Mouse (Mus musculus) brain, embryonic 18.5 days (tissue): Measurements from ENCODE around the gene Kcnd1.

Experiments used
- DNase-seq: peaks from one replicate; pipeline ENCODE4 v3.0.0-alpha.2; 2012; ENCODE audit warnings: low read depth, low spot score

Kcnd1 gene

DNA sequence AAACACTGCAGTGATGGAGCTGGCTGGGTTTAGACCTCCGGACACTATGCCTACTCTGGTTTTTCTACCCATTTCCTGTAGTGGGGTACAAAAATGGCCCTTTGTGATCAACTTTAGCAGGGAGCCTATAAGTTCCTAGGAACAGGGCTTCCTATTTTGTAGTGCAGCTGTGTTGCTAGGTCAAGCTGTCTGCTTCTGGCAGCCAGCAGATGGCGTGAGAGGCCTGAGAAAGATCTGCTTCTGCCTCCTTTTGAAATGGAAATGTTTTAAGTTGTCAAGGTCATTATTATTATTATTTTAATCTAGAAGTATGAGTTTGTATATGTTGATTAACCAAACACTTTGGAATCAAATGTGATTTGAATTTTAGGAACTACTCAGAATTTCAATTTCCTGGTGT is 32.5 kb downstream of the Kcnd1 start:
- no peak for DNase-seq

DNA sequence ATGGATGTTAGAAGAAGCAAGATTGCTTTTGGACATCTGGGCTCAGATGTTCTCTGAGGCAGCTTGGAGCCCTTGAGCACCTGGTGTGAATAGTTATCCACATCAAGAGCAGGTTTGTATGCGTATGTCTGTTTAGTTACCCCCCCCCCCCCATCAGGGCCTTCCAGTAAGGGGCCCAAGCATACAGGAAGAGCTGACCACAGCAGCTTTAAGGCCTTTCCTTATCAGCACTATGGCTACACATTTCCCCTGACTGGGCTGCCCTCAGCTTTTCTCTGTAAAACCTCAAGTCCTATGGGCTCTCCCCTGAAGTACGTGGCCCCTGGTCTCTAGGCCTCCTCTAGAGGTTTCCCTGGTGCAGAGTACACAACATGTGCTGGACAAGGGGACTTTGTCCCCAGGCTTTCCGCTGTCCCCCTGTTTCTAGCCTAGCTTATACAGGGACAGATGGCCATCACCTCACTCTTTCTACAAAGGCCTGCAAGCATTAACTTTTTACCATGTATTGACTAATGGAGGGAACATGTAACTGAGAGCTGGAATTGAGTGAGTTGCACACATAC is 37.2 kb downstream of the Kcnd1 start:
- no peak for DNase-seq

DNA sequence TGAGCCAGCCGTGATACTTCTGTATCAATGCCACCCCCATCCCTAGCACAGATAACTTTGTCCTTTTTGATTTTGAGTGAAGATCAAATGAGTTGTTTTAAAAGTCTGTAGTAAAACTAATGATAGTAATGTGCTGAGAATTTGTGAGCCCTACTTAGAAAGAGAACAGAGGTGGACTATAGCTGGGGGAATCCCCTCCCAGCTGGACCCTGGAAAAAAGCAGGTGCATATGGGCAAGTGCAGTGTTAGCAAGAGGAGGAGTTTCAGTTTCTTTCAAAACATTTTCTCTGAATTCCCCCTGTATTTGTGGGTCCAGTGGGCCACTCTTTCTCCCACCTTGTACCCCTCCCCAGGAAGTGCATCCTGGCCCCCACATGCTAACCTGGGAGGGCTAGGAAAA is 41.1 kb downstream of the Kcnd1 start:
- DNase-seq = no peak

DNA sequence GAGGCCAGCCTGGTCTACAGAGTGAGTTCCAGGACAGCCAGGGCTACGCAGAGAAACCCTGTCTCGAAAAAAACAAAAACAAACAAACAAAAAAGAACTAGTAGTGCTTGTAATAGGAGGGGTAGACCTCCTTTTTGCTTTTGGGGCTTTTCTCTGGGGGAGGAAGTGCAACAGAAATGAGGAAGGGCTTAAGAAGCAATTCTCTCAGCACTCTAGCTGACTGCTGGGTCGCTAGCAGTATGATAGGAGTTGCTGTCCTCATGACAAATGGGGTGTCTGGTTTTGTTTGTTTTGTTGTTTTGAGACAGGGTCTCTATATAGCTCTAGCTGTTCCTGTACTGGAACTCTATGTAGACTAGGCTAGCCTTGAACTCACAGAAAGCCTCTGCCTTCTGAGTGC is 42.5 kb downstream of the Kcnd1 start:
- DNase-seq = no peak

DNA sequence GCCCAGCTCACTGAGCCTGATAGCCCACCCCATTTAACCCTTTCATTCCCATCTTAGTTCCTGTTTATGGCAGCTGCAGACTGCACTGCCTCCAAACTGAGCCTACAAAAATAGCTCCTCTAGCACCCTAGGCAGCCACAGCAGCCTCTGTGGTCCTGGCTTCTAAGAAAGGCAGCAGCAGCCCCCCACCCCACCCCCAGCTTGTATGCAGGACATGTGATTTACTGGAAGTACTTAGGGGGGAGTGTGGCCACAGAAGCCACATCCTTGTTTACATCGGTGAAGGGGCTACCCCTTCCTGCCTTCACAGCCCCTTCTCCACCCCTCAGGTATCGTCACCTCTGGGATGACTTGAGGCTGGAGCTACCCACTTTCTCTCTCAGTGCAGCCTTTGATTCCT is 43.3 kb downstream of the Kcnd1 start:
- no peak for DNase-seq

DNA sequence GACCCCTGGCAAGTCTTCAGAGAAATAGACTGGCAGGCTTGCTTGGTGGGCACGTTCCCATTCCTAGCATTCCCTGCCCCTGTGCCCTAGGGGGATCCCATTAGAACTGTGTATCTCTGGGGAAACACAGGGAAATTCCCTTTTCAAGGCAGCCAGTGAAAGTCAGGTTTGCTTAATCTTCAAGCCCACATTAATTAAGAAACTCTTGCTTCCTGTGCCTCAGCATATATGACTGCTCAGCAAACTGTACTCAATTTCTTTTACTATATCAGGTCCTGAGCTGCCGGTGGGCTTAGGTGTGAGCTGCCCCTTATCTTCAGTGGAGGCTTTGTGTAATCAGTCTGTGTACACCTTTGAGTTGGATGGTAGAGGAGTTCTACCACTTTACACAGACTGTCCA is 43.7 kb downstream of the Kcnd1 start:
- no peak for DNase-seq

DNA sequence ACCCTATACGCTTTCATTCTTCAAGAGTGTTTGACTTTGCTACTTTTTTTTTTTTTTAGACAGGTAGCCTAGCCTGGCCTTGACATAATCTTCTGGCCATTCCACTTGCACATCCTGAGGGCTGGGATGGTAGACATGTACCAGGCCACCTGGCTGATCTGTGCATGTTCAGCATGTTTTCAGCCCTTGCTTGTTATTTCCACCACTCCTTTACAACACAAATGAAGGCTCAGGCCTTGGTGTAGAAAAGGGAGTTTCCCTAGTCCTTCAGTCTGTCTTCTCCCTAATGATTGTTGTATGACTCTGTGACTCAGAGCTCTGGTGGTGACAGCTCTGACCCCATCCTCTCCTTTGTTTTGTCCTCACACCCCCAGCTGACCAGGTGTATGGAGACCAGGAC is 45.1 kb downstream of the Kcnd1 start:
- DNase-seq = no peak

DNA sequence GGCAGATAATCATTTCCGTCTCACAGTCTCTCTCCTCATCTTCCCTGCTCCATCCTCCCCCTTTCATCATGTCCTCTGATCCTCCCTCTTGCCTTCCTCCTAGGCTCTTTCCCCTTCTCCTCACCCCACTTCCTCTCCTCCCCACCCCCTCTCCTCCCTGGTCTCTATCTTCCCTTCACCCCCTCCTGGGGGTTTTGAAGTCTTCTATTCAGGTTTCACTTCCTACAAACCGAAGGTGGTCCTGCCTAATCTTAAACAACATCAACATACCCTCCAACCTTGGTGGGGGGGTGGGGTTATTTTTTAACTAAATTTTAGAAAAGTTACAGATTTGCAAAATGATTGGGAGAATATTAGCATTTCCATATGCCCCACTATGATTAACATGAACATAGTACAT is 46.4 kb downstream of the Kcnd1 start:
- no peak for DNase-seq

DNA sequence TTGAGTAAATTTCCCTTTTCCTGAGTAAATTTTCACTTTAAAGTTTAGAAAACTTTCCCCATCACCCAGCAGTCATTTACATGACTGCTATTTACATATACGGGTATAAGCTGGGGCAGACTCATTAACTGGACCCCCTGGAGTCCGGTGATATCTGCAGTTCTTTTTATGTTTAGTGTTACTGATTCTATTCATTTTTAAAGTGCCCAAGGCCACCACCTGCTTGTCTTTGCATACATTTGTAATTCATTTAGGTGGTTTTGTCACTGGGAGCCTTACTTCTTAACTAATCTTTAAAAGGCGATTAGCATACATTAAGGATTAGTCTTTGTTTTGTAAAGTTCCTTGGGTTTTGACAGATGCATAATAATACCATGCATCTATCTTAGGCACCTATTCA is 47.7 kb downstream of the Kcnd1 start:
- no peak for DNase-seq

DNA sequence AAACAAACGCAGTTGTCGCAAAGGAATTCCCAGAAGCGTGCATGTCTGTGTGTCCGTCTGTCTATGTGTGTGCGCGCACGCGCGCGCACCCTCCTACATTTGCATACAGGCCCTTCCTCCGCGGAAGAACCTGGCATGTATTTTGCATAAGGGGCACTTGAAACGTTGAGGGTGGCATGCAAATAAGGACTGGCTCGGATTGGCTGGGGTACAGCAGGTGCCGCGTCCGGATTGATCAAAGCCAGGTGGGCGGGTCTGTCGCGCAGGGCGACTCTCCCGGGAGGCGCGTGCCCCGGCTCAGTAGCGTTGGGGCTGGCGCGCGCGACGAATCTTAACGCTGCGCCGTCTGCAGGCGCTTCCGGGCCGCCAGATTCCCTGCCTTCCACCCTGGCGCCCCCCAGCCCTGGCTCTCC is 55.9 kb downstream of the Kcnd1 start, which contains the start of gene Pim2:
Gene Pim2, plus strand, starts transcription at position 256 of the 413 bp plus-strand sequence.
- peak; percentile 72 for DNase-seq

DNA sequence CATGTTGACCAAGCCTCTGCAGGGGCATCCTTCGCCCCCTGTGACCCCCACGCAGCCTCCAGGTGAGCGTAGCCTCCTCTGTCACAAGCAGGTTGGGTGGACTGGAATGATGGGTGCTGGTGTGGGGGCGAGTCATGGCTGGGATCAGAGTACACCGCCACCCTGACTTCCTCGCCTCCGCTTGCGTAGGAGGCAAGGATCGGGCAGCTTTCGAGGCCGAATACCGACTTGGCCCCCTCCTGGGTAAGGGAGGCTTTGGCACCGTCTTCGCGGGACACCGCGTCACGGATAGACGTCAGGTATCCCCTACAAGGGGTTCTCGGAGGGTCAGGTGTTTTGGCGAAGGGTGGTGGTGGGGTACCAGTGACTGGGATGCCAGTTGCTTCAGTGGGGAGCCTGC is 56.4 kb downstream of the Kcnd1 start:
- DNase-seq = no peak

DNA sequence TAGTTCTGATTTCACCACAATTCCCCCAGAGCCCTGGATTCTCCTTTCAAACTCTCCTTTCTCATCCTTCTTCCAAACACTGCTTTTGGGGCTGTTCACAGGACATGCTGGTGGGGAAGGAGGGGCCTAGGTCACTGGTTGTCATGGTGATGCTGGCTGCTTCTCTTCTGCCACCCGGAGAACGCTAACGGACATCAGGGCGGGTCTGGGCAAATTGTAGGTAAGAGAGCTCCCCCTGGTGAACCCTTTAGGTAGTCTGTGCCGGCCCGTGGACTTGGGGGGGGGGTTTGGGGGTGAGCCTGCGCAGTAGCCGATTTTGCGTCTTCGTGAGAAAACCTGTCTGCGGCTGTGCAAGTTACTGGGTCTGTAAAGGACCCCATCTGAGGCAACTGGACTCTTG is 57.7 kb downstream of the Kcnd1 start:
- peak; percentile 51 for DNase-seq

DNA sequence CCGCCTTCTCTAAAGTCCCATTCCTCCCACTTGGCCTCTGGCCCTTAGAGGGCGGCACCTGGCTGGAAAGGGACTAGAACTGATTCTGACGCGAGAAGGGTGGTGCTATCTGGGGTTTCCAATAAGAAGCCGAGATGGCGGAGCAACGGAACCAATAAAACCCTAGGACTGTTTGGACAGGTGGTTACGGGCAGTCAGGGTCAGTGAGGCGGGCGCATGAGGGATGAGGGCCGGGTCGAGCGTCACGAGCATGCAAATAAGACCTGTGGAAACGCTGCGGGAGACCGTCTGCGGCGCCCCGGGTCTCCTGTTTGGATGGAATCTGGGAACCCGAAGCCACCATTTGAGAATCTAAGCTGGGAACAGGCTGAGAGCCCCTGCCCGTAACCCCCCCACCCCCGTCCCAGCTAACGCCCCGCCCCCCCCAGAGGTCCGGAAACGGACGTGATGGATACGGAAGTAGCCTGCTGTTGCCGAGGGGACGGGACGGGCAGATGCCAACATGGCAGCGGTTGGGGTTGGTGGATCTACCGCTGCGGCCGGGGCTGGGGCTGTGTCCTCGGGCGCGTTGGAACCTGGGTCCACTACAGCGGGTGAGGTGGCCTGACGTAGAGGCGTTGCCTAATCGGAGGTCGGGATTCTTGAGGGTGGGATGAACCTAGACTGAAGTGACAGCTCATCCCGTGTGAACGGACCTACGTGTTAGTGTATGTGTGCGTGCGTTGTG is 61.9 kb downstream of the Kcnd1 start, which contains the start of gene Slc35a2:
Gene Slc35a2, plus strand, starts transcription at position 188 of the 727 bp plus-strand sequence.
- DNase-seq = peak; percentile 66
